Mouse (Mus musculus): ENCODE data around the gene Dlg2. TPM values are rescaled to one million over a fixed set of nuclear protein-coding genes. Genes with fewer than 3 reads are reported as not detected.

Dlg2 gene
- polyA plus RNA-seq, 1 experiment from 2014 or later: 14.2 TPM

- no peak overlapping the region for H3K9ac ChIP-seq
Observed at GRCm38 (mm10) chr7:90694050-90694449, 217.6 kb downstream of the Dlg2 start.

DNA sequence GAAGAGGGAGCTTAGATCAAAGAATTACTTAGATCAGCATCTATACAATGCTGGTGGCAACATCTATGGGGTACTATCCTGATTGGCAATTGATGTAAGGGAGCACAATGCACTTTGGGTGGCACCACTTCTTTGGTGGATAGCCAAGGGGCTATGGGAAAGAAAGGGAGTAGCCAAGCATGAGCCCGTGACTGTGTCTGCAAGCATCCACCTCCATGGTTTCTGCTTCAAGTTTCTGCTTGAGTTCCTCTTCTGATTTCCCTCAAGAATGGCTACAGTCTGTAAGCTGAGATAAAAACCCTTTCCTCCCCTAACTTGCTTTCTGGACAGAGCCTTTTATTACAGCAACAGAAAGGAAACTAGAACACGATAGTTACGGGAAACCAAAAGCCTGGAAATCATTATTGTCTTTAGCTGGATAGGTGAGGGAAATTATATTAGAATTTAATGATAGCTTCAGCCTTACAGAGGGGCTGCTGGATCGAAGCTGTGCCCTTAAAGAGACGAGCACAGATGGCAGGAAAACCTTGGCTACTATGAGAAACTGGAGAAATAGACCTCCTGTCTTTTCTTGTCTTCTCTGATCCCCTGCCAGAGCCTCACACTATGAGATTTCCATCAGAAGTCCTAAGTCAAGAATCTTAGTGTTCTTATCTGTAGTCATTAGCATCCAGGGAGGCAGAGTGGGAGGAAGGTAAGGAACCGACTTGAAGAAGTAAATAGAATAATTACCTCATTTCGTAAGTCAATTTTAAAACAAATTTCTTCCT lies 219.9 kb downstream of the Dlg2 start:
- no peak overlapping the region for H3K4me3 ChIP-seq
- no peak for ATAC-seq (ENCODE audit: insufficient number of reproducible peaks, low FRiP score)
- H3K9ac ChIP-seq: no peak overlapping the region
- H3K27ac ChIP-seq (ENCODE audit: poor library complexity, severe bottlenecking): no peak overlapping the region
- H3K4me1 ChIP-seq (replicated peaks): no peaks in the 10 kb centered on the region
- no peaks in the 10 kb centered on the region for H3K27me3 ChIP-seq (replicated peaks)
- no peaks in the 10 kb centered on the region for H3K36me3 ChIP-seq
- no peaks in the 10 kb centered on the region for H3K9me3 ChIP-seq (replicated peaks)
- WGBS: 67% methylated on average over 7 of the region's 7 CpGs
- no peak overlapping the region for H3K4me2 ChIP-seq

More at GRCm38 (mm10) chr7:90694050-90694449, 217.6 kb downstream of the Dlg2 start:
- ATAC-seq (ENCODE audit: insufficient number of reproducible peaks, low FRiP score): no peak
- no peaks in the 10 kb centered on the region for H3K27me3 ChIP-seq (replicated peaks)
- H3K36me3 ChIP-seq: no peaks in the 10 kb centered on the region
- no peaks in the 10 kb centered on the region for H3K4me1 ChIP-seq (replicated peaks)
- no peaks in the 10 kb centered on the region for H3K9me3 ChIP-seq (replicated peaks)
- no peak overlapping the region for H3K4me3 ChIP-seq
- H3K4me2 ChIP-seq: no peak overlapping the region
- no peak overlapping the region for H3K27ac ChIP-seq (ENCODE audit: poor library complexity, severe bottlenecking)

DNA sequence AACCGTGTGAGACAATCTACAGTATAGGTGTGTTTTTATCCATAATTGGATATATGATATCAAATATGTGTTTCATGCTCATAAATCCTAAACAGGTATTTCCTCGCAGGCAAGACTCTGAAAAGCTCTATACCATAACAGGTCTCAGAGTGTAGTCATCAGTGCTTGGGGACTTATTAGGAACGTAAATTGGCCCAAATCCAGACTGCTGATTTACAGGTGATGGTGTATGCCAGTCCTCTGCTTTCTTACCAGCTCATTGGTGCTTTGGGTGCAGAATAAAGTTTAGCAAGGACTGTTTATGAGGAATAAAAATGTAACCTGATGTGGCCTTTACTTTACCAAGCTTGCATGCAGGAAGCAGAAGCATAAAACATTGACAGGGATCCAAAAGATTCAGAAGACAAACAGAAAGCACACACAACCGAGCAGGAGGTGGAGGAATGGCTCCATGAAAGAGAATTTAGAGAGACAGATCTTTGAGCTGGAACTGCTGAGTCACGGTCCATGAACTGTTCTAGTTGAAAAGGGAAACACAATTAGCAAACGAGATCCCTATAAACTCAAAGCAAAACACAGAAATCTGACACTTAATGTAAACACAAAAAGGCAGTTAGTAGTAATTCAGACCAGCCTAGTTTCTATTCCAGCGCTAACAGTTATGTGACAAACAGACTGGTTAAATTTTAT lies 226.8 kb downstream of the Dlg2 start:
- no peak overlapping the region for H3K9ac ChIP-seq
- no peaks in the 10 kb centered on the region for H3K36me3 ChIP-seq
- no peak overlapping the region for H3K4me2 ChIP-seq
- no peaks in the 10 kb centered on the region for H3K27me3 ChIP-seq (replicated peaks)
- H3K9me3 ChIP-seq (replicated peaks): no peaks in the 10 kb centered on the region
- H3K4me1 ChIP-seq (replicated peaks): no peaks in the 10 kb centered on the region
- ATAC-seq (ENCODE audit: insufficient number of reproducible peaks, low FRiP score): no peak
- 63% methylated on average over 7 of the region's 7 CpGs for WGBS
- no peak overlapping the region for H3K27ac ChIP-seq (ENCODE audit: poor library complexity, severe bottlenecking)
- no peak overlapping the region for H3K4me3 ChIP-seq

DNA sequence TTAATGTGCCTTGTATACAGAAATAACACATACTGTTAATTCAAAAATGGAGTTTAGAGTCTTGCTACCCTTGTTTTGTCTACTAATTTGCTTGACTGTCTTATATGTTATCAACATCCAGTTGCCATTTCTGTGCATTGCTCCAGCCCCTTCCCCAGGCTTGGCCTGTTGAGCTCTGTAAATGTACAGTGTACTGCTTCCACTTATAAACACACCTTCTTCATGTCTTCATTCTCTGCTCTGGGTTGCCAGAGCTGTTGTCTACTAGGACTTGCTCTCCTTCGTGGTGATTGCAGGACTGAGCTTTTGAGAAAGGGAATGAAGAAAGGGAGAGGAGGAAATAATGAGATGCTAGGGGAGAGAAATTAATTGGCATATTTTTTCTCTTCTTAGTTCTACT lies 227.5 kb downstream of the Dlg2 start:
- Histone ChIP-seq H3K9me3 (replicated peaks) (no peaks in the 10 kb centered on the region), H3K4me2 (no peak overlapping the region), H3K27ac (ENCODE audit: poor library complexity, severe bottlenecking) (no peak overlapping the region), H3K27me3 (replicated peaks) (no peaks in the 10 kb centered on the region), H3K4me3 (no peak overlapping the region), H3K9ac (no peak overlapping the region), H3K4me1 (replicated peaks) (no peaks in the 10 kb centered on the region), H3K36me3 (no peaks in the 10 kb centered on the region)
- ATAC-seq (ENCODE audit: insufficient number of reproducible peaks, low FRiP score): no peak
- WGBS: 52% methylated on average over 1 of the region's 1 CpGs

DNA sequence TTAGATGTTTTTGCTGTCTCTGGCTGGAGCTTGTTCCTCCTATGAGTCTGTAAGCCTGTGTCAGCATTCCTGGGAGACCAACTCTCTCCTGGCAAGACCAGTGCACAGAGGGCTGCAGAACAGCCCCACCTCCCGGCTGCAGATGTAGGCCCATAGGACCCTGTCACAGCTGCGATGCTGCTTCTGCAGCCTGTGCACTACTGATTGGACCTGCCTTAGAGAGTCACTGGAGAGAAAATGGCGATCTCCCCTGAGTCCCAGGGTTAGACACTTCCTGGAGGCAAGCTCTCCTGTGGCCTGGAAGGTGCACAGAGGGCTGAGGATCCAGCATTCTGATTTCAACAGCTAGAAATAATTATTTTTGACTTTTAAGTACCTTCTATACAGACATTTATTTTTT lies 257.6 kb downstream of the Dlg2 start:
- Histone ChIP-seq H3K27me3 (replicated peaks) (no peaks in the 10 kb centered on the region), H3K9ac (no peak overlapping the region), H3K4me2 (no peak overlapping the region), H3K27ac (ENCODE audit: poor library complexity, severe bottlenecking) (no peak overlapping the region), H3K4me3 (no peak overlapping the region), H3K36me3 (no peaks in the 10 kb centered on the region), H3K9me3 (replicated peaks) (no peaks in the 10 kb centered on the region), H3K4me1 (replicated peaks) (no peaks in the 10 kb centered on the region)
- whole genome bisulfite sequencing: 47% methylated on average over 3 of the region's 3 CpGs
- ATAC-seq (ENCODE audit: insufficient number of reproducible peaks, low FRiP score): no peak

DNA sequence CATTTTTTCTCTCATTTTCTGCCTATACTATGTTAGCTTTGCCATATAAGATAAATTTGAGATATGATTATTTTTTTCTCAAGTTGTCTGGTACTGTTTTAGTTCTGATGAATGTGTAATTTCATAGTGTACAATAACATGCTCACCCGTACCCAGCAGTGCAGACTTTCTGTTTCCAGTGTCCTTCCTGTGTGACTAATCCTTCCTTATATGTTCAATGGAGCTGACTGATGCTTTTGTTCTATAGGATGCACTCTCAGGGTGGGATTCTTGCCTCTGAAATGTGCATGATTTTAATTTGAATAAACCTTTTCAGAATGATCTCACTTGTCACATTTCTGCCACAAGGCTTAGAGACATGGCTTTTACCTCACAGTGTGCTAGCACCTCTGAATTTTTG lies 259.9 kb downstream of the Dlg2 start:
- H3K4me3 ChIP-seq: no peak overlapping the region
- no peaks in the 10 kb centered on the region for H3K9me3 ChIP-seq (replicated peaks)
- H3K27ac ChIP-seq (ENCODE audit: poor library complexity, severe bottlenecking): no peak overlapping the region
- no peak overlapping the region for H3K9ac ChIP-seq
- no peaks in the 10 kb centered on the region for H3K27me3 ChIP-seq (replicated peaks)
- H3K4me2 ChIP-seq: no peak overlapping the region
- no peaks in the 10 kb centered on the region for H3K4me1 ChIP-seq (replicated peaks)
- no peaks in the 10 kb centered on the region for H3K36me3 ChIP-seq
- no peak for ATAC-seq (ENCODE audit: insufficient number of reproducible peaks, low FRiP score)
- 48% methylated on average over 1 of the region's 1 CpGs for WGBS

GRCm38 (mm10) chr7:90748636-90749035 lies 272.2 kb downstream of the Dlg2 start:
- H3K27me3 ChIP-seq (replicated peaks): no peaks in the 10 kb centered on the region
- H3K36me3 ChIP-seq: no peaks in the 10 kb centered on the region
- no peak for ATAC-seq (ENCODE audit: insufficient number of reproducible peaks, low FRiP score)
- H3K4me3 ChIP-seq: no peak overlapping the region
- no peaks in the 10 kb centered on the region for H3K9me3 ChIP-seq (replicated peaks)
- no peaks in the 10 kb centered on the region for H3K4me1 ChIP-seq (replicated peaks)
- H3K9ac ChIP-seq: no peak overlapping the region
- WGBS: 79% methylated on average over 1 of the region's 1 CpGs
- no peak overlapping the region for H3K4me2 ChIP-seq
- H3K27ac ChIP-seq (ENCODE audit: poor library complexity, severe bottlenecking): no peak overlapping the region

DNA sequence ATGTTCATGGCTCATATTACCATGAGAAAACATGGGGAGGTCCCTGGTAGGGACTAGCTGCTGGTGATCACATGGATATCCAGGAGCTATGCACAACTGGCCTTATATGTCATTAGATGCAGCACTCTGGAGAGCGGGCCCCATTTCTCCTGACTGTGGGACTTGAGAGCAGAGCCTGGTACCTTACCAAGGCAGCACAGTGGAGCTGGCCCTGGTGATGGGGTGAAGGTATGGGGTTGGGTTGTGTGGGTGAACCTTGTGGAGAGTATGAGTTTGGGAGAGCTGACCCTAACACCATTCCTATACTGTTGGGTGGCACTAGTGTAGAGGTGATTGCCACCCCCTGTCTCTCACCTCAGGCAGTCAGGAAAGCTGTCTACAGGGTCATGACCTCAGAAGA lies 311.5 kb downstream of the Dlg2 start:
- ATAC-seq (ENCODE audit: insufficient number of reproducible peaks, low FRiP score): no peak
- Histone ChIP-seq H3K9me3 (replicated peaks) (no peaks in the 10 kb centered on the region), H3K4me1 (replicated peaks) (no peaks in the 10 kb centered on the region), H3K27me3 (replicated peaks) (no peaks in the 10 kb centered on the region), H3K36me3 (no peaks in the 10 kb centered on the region), H3K4me2 (no peak overlapping the region), H3K27ac (ENCODE audit: poor library complexity, severe bottlenecking) (no peak overlapping the region), H3K9ac (no peak overlapping the region), H3K4me3 (no peak overlapping the region)
- WGBS: 87% methylated on average over 1 of the region's 1 CpGs

GRCm38 (mm10) chr7:90791522-90791921 lies 315.1 kb downstream of the Dlg2 start:
- Histone ChIP-seq H3K9ac (no peak overlapping the region), H3K4me3 (no peak overlapping the region), H3K9me3 (replicated peaks) (no peaks in the 10 kb centered on the region), H3K27me3 (replicated peaks) (no peaks in the 10 kb centered on the region), H3K4me1 (replicated peaks) (no peaks in the 10 kb centered on the region), H3K27ac (ENCODE audit: poor library complexity, severe bottlenecking) (no peak overlapping the region), H3K4me2 (no peak overlapping the region), H3K36me3 (no peaks in the 10 kb centered on the region)
- no peak for ATAC-seq (ENCODE audit: insufficient number of reproducible peaks, low FRiP score)
- WGBS: 6% methylated on average over 1 of the region's 1 CpGs

GRCm38 (mm10) chr7:90825640-90826039 lies 349.2 kb downstream of the Dlg2 start:
- 76% methylated on average over 3 of the region's 3 CpGs for WGBS
- no peak overlapping the region for H3K4me2 ChIP-seq

GRCm38 (mm10) chr7:90841276-90841675 lies 364.8 kb downstream of the Dlg2 start:
- no peak overlapping the region for H3K9ac ChIP-seq

More at GRCm38 (mm10) chr7:90825640-90826039, 349.2 kb downstream of the Dlg2 start:
- Histone ChIP-seq H3K27ac (ENCODE audit: poor library complexity, severe bottlenecking) (no peak overlapping the region), H3K27me3 (replicated peaks) (no peaks in the 10 kb centered on the region), H3K9ac (no peak overlapping the region), H3K9me3 (replicated peaks) (no peaks in the 10 kb centered on the region), H3K4me3 (no peak overlapping the region), H3K4me1 (replicated peaks) (no peaks in the 10 kb centered on the region), H3K36me3 (no peaks in the 10 kb centered on the region)
- no peak for ATAC-seq (ENCODE audit: insufficient number of reproducible peaks, low FRiP score)

More at GRCm38 (mm10) chr7:90841276-90841675, 364.8 kb downstream of the Dlg2 start:
- WGBS: 64% methylated on average over 4 of the region's 4 CpGs
- no peak for ATAC-seq (ENCODE audit: insufficient number of reproducible peaks, low FRiP score)
- no peaks in the 10 kb centered on the region for H3K9me3 ChIP-seq (replicated peaks)
- H3K4me2 ChIP-seq: no peak overlapping the region
- no peaks in the 10 kb centered on the region for H3K36me3 ChIP-seq
- no peaks in the 10 kb centered on the region for H3K4me1 ChIP-seq (replicated peaks)
- H3K27ac ChIP-seq (ENCODE audit: poor library complexity, severe bottlenecking): no peak overlapping the region
- H3K27me3 ChIP-seq (replicated peaks): no peaks in the 10 kb centered on the region
- no peak overlapping the region for H3K4me3 ChIP-seq
